Mouse (Mus musculus) thymus, adult 2 months (tissue): ENCODE results near the gene Zdhhc9.

Source experiments
- CTCF ChIP-seq: fragments of 200-500 bp; IDR thresholded peaks from 2 replicates; pipeline ENCODE4 v1.5.1; 2012; ENCODE audit warnings: mild to moderate bottlenecking, control low read depth, low read length, moderate library complexity, borderline replicate concordance; ENCODE audit not compliant: control insufficient read depth, poor library complexity, insufficient read depth; ENCODE audit errors: extremely low read depth
- POLR2A ChIP-seq: fragments of 200-500 bp; IDR thresholded peaks from 2 replicates; pipeline ENCODE4 v1.6.1; 2012; ENCODE audit warnings: mild to moderate bottlenecking, low read length, control low read depth, moderate library complexity; ENCODE audit not compliant: control insufficient read depth, poor library complexity, insufficient read depth; ENCODE audit errors: extremely low read depth

DNA sequence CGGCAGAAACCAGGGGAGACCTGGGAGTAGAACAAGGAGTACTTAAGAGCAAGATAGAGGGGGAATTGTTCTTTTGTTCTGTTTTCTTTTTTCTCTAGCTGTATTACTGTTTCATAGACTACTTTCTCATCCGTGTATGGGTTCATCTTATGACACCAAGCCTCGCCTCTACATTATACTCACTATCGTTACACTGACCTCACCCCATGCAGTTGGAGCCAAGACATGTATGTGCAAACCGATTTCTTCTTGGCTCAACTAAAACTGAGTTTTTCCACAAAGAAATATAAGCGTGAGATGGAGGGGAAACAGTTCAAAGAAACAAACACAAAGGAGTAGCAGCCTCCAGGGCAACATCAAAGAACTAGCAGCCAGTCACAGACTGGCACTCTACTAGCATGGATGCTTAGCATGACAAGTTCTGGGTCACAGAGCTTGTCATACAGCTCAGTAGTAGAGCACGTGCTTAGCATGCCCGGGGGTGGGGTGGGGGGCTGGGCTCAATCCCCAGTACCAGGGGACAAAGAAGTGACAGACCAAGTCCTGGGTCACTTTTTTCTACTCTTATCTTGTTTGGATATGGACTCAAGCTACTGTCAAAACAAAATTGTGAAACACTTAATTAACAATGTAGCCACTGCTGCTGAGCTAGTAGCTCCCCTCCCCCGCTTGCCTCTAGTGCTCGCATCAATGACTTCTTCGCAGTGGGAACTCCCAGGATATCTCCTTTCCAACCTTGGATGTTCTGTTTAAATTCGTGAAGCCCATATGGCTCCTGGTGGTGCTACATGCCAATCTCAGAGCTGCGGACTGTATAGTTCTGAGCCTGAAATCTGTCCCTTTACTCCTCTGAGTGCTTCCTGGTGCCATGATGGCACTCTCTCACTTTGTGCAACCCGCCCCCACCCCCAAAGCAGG lies 15.2 kb downstream of the Zdhhc9 start:
- TF ChIP-seq POLR2A = no peak
- no peak for TF ChIP-seq CTCF
